Mouse (Mus musculus): ENCODE results near the gene Scamp5.
"Not testable (repeated sequence)": the region's sequence is repeated elsewhere in the genome, so short reads cannot be mapped to it uniquely, and the experiment has no call there.

Scamp5 gene

DNA sequence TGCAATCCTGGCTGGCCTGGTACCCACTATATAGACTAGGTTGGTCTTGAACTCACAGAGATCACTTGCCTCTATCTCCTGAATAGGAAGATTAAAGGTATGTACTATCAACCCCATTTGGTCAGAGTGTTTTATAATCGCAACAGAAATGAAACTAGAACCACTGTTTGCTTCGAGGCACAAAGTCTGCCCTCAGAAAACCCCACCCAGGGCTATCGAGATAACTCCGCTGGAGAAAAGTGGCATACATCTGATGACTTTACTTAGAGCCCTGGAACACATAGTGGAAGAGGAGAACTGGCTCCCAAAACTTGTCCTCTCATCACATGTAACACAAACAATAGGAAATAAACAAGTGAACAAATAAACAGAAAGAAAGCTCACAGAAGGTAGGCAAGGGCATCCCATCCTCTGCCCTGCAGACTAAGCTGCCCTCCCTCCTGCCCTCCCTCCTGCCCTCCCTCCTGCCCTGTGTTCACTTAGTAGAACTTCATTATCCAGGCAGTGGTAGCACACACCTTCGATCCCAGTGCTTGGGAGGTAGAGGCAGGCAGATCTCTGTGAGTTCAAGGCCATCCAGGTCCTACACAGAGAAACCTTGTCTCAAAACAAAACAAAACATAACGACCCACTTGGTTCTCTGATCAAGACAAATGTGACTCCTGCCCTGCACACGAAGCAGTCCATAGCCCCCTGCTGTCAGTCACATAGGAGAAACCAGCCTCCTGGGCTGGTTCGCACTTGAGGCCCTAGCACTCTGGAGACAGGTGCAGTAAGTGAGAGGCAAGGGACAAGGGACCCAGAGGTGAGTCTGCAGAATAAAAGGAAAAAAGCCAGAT lies 15.0 kb downstream of the Scamp5 start:
- DNase-seq (ENCODE audit: low spot score), result no peak

GRCm38 (mm10) chr9:57449715-57450114 lies 18.1 kb downstream of the Scamp5 start:
- DNase-seq (ENCODE audit: low spot score), result no peak

- no peak for DNase-seq (ENCODE audit: low spot score)
These were observed 27.2 kb downstream of the Scamp5 start for GRCm38 (mm10) chr9:57440620-57441019.

DNA sequence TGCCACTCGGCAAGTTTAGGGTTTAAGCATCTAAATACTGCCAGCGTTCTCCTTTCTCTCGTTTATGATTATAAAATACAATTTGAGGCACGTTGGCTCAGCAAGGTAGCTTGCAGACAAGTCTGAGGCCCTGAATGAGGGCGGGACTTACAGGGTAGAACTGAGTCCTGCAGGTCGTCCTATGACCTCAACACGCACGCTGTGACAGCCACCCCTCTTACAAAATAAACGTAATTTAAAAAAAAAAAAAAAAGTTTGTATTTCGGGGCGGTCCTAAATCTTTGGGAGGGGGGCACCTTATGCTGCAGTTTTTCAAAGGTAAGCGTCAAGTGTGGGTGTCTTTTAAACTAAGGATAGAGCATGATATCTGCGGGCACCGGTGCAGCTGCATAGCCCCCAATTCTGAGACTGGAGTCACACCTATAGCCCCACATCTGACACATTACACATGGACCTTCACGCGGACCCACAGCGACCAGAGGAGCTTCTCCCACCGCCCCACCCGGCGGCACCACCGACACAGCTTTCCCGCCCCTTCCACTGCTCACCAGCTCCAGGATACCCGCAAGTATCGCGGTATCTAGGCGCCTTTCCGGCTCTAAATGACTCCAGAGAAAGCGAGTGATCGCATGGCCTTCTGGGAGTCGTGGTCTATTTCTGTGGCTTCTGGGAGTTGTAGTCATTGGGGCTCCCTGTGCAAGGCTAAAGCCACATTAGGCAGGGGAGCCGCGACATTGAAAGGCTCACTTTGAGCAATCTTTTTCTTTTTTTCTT lies 28.2 kb downstream of the Scamp5 start, which contains the start of gene Ppcdc:
Gene Ppcdc (minus strand): TSS at position 603 of the 774 bp plus-strand sequence.
- DNase-seq (ENCODE audit: low spot score), result peak; percentile 98

DNA sequence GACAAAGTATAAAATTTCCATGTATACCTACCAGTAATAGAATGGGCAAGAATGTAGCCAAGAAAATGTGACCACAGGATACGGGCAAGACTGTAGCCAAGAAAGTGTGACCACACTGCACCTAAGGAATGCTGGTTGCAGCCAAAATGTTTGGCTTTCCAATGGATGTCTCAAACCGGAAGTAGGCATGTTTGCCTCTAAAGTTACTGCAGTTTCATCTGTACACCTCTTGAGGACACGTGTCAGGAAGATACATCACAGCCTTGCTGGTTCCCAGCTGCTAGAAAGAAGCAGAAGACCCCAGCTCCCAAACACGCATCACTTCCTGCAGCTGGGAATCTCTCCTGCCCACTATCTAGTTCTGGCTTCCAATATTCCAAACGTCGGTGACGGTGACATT lies 28.8 kb downstream of the Scamp5 start:
- no peak for DNase-seq (ENCODE audit: low spot score)

GRCm38 (mm10) chr9:57437896-57438614 lies 29.8 kb downstream of the Scamp5 start:
- no peak for DNase-seq (ENCODE audit: low spot score)

GRCm38 (mm10) chr9:57436166-57436565 lies 31.7 kb downstream of the Scamp5 start:
- DNase-seq (ENCODE audit: low spot score), result no peak

DNA sequence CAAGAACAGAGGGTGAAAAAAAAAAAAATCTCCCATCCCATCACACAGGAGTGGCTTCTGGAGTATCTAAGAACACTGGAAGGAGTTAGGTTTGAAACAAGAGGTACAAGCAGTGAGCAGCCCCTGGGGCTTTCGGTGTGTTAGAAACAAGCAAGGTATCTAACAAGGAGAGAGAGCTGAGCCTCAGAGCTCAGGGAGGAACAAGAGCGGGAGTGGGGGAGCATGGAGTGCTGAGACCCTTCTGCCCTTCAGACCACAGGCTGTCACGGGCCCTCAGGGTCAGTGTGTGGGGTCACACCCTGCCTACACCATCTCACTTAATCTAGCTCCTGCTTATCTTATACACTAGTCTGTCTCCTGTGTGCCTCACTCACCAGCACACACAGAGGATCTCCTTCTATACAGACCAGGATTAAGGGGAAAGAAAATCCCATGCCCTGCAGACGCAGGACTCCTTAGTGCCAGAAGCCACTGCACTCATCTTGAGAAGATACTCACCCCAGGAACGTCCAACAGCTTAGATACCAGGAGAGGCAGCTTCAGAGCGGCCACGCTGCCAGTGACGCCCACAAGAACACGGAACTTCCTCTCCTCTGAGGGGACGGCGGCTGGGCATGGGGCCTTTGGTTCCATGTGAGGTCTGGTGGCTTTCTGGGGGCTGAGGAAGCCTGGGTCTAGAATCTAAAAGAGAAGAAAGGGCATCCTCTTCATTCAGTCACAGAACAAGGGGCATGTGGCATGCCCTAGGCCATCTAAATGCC lies 33.3 kb downstream of the Scamp5 start:
- DNase-seq (ENCODE audit: low spot score), result no peak

DNA sequence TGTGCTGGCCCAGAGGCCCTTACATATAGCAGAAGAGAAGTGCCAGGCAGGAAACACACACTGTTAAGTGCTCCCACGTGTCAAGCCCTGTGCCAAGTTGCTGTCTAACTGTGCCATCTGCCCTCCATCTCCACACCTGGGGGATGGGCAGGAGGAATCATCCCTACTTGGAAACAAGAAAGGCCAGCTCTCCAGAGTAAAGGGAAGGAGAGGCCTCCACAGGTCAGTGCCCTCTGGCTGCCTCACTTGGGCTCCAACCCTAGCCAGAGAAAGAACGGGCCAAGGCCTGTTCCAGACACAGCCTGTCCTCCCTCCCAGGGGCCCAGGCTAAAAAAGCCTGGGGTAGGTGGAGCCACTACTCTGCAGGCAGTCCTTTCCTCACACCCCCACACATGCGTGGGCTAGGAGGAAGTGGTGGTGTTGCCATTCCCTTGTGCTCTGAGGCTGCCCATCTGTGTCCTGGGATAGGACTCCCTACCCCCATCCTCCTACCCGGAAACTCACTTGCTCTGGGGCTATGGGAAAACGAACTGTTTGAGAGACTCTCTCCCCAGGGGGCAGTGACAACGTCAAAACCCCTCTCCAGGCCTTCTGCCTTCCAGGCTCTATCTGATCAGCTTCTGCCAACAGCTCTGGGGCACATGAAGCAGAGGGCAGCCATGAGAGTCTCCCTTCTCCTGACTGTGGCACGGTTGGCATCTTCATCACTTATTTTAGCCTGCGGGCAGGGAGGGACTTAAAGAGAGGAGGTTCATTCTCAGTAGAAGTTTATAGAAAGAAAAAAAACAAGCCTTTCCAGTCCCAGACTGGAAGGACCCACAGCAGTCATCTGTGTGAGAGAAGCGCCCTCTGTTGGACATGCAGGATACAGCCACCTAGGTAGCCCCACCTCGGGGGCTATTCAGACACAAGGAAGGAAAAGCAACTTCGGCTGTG lies 34.5 kb downstream of the Scamp5 start:
- DNase-seq (ENCODE audit: low spot score), result peak; percentile 86

DNA sequence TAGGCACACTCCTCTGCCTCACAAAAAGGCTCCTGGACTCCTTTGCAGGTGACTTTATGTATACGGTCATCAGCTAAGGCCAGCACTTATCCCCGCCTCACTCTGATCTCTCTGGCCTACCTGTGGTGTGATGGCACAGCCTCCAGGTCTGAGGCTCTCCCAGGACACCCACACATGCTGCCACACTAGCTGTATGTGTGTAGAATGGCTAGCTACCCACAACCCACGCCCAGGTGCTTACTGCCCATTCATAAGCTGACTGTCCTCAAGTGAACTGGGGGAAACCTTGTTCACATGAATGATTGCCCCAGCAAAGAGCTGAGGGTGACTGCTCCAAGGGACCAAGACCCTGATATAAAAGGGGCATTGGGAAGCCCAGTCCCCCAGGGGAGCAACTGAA lies 35.4 kb downstream of the Scamp5 start:
- no peak for DNase-seq (ENCODE audit: low spot score)

DNA sequence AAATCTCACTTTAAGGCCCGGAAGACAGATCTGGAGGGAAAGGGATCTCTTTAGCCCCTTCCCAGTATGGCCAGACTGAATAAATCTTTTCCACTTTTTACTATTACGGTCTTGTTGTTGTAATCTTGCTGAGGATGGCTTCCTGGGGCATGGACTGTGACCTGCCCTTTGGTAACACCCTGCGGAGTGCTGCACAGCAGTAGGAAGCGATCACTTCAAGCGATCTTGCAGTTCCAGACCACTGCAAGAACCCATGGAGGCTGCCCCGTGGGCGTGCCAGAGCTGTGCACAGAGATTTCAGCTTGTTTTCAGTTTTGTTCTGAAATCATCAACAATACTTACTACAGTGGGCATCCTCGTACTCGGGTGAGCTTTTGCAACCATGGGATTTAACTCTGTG lies 36.7 kb downstream of the Scamp5 start:
- no peak for DNase-seq (ENCODE audit: low spot score)

GRCm38 (mm10) chr9:57428391-57428790 lies 39.5 kb downstream of the Scamp5 start:
- DNase-seq (ENCODE audit: low spot score), result no peak

DNA sequence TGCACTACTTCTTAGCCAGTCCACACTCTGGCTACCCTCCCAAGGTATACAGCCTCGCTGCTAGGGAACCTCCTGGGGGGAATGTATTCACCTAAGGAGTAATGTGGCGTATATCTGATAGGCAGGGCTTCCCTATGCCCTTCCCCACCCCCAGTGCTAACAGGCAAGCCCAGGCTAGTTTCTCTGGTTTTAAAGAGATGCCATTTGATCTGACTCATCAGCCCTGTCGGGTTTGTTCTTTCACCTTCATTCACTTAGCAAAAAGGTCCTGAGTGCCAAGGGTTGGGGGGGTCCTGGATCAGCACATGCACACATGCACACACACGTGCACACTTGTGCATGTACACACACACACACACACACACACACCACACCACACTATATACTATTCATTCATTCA lies 39.9 kb downstream of the Scamp5 start:
- DNase-seq (ENCODE audit: low spot score), result no peak

DNA sequence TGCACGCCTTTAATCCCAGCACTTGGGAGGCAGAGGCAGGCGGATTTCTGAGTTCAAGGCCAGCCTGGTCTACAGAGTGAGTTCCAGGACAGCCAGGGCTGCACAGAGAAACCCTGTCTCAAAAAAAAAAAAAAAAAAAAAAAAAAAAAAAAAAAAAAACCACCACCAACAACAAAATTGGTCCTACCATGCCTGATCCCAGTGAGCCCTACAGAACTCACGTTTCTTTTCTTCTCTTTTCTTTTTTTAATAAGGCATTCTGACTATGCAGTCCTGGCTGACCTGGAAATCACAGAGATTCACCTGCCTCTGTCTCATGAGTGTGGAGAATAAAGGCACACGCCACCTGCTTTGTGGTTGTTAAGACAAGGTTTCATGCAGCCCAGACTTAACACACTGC lies 40.7 kb downstream of the Scamp5 start:
- not testable (repeated sequence) for DNase-seq (ENCODE audit: low spot score)

- DNase-seq (ENCODE audit: low spot score), result no peak
These were observed 42.7 kb downstream of the Scamp5 start for GRCm38 (mm10) chr9:57425116-57425515.

- DNase-seq (ENCODE audit: low spot score), result no peak
These were observed 43.8 kb downstream of the Scamp5 start for GRCm38 (mm10) chr9:57424066-57424465.

- no peak for DNase-seq (ENCODE audit: low spot score)
These were observed 46.2 kb downstream of the Scamp5 start for GRCm38 (mm10) chr9:57421688-57422111.

DNA sequence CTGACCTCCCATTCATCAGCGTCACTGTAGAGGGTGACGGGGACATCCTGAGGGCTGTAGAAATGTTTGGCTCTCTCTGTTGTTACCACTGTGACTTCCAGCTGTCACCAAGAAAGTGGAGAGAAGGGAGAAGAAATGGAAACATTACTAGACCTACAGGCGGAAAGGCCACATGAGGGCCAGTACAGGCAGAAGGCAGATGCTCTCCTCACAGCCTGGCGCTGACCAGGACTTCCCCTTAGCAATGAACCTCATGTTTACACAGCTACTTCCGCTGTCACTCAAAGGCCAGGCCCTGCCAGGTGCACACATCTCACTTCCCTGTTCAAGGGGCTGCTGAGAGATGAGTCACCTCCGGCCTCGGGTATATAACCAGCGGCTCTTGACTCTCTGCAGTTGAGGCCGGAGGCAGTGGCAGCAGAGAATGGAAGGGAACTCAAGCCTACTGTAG lies 46.7 kb downstream of the Scamp5 start:
- peak; percentile 77 for DNase-seq (ENCODE audit: low spot score)

DNA sequence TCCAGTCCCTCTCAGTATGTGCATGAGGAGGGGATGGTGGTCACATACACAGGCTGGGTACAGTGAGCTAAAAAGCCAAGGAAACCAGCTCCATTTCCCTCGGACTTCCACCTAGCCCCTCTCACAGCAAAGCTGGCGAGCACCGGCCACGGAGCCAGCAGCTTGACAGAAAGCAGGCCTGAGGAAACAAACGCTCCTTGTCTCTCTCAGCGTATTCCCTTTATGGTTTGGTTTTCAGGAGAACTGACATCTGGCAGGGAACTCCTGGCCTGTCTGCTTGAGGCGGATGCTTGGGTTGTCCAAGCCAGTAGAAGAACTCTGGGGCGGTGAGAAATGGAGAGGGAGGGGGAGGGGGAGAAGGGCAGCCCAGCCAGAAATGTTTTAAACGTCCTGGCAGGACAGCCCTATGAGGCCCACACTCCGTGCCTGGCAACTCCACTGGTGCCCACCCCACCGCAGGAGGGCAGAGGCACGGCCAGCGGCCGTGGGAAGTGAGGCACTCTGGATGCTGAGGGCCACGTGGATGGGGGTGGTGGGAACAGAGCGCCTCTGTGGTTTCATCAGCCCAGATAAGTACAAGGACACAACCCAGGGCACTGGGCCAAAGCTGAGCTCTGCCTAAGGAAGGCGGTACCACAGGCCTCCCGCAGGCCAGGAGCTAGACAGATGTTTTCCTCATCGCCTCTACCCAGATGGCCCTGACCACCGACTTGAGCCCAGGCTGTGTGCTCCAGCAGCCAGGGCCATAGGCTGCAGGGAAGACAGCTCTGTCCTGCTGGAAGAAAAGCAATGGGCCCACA lies 47.3 kb downstream of the Scamp5 start:
- DNase-seq (ENCODE audit: low spot score), result peak; percentile 67

Data from embryo, embryonic 10 days (tissue).